Mouse (Mus musculus): Measurements from ENCODE around the gene Tex9. TPM values are rescaled to one million over a fixed set of nuclear protein-coding genes. Genes with fewer than 3 reads are reported as not detected.

Tex9 gene
- polyA plus RNA-seq, 1 experiment = 0.85 TPM

GRCm38 (mm10) chr9:72425300-72425850 is 66.6 kb downstream of the Tex9 start:
- Histone ChIP-seq H3K27ac (ENCODE audit: insufficient read depth, low read depth, low read length) (no peak overlapping the region), H3K4me3 (ENCODE audit: low read depth, low read length) (no peak overlapping the region), H3K36me3 (ENCODE audit: control insufficient read depth, insufficient read depth, low read length) (no peaks in the 10 kb centered on the region), H3K4me1 (ENCODE audit: control insufficient read depth, insufficient read depth, insufficient read length, low read length) (no peaks in the 10 kb centered on the region; the same call in 1 of the 2 replicates), H3K27me3 (ENCODE audit: control insufficient read depth, insufficient read depth, low read length) (no peaks in the 10 kb centered on the region)
- TF ChIP-seq POLR2A (IDR thresholded peaks at IDR 0.05; ENCODE audit: low read depth, low read length) = no peak
- no peak for TF ChIP-seq CTCF (IDR thresholded peaks at IDR 0.05; ENCODE audit: extremely low read depth, insufficient read length, insufficient replicate concordance, low read depth, low read length)
- 67% methylated on average over 11 of the region's 11 CpGs for WGBS

GRCm38 (mm10) chr9:72422753-72423152 is 69.3 kb downstream of the Tex9 start:
- TF ChIP-seq POLR2A (IDR thresholded peaks at IDR 0.05; ENCODE audit: low read depth, low read length) (no peak), CTCF (IDR thresholded peaks at IDR 0.05; ENCODE audit: extremely low read depth, insufficient read length, insufficient replicate concordance, low read depth, low read length) (no peak)
- Histone ChIP-seq H3K4me3 (ENCODE audit: low read depth, low read length) (no peak overlapping the region), H3K4me1 (ENCODE audit: control insufficient read depth, insufficient read depth, insufficient read length, low read length) (no peaks in the 10 kb centered on the region; the same call in 1 of the 2 replicates), H3K27ac (ENCODE audit: insufficient read depth, low read depth, low read length) (no peak overlapping the region), H3K27me3 (ENCODE audit: control insufficient read depth, insufficient read depth, low read length) (no peaks in the 10 kb centered on the region), H3K36me3 (ENCODE audit: control insufficient read depth, insufficient read depth, low read length) (no peaks in the 10 kb centered on the region)
- 92% methylated on average over 2 of the region's 2 CpGs for WGBS

- Histone ChIP-seq H3K4me3 (ENCODE audit: low read depth, low read length) (no peak overlapping the region), H3K4me1 (ENCODE audit: control insufficient read depth, insufficient read depth, insufficient read length, low read length) (no peaks in the 10 kb centered on the region; the same call in 1 of the 2 replicates), H3K27ac (ENCODE audit: insufficient read depth, low read depth, low read length) (no peak overlapping the region), H3K36me3 (ENCODE audit: control insufficient read depth, insufficient read depth, low read length) (no peaks in the 10 kb centered on the region), H3K27me3 (ENCODE audit: control insufficient read depth, insufficient read depth, low read length) (no peaks in the 10 kb centered on the region)
- TF ChIP-seq CTCF (IDR thresholded peaks at IDR 0.05; ENCODE audit: extremely low read depth, insufficient read length, insufficient replicate concordance, low read depth, low read length) (no peak), POLR2A (IDR thresholded peaks at IDR 0.05; ENCODE audit: low read depth, low read length) (no peak)
- 72% methylated on average over 11 of the region's 11 CpGs for WGBS
Observed at GRCm38 (mm10) chr9:72422284-72422683, 69.7 kb downstream of the Tex9 start.

- Histone ChIP-seq H3K36me3 (ENCODE audit: control insufficient read depth, insufficient read depth, low read length) (no peaks in the 10 kb centered on the region), H3K4me3 (ENCODE audit: low read depth, low read length) (no peak overlapping the region), H3K4me1 (ENCODE audit: control insufficient read depth, insufficient read depth, insufficient read length, low read length) (no peaks in the 10 kb centered on the region; the same call in 1 of the 2 replicates), H3K27ac (ENCODE audit: insufficient read depth, low read depth, low read length) (no peak overlapping the region), H3K27me3 (ENCODE audit: control insufficient read depth, insufficient read depth, low read length) (no peaks in the 10 kb centered on the region)
- WGBS = 40% methylated on average over 3 of the region's 3 CpGs
- TF ChIP-seq POLR2A (IDR thresholded peaks at IDR 0.05; ENCODE audit: low read depth, low read length) (no peak), CTCF (IDR thresholded peaks at IDR 0.05; ENCODE audit: extremely low read depth, insufficient read length, insufficient replicate concordance, low read depth, low read length) (no peak)
Observed at GRCm38 (mm10) chr9:72420490-72420889, 71.5 kb downstream of the Tex9 start.

GRCm38 (mm10) chr9:72418443-72418842 is 73.6 kb downstream of the Tex9 start:
- TF ChIP-seq POLR2A (IDR thresholded peaks at IDR 0.05; ENCODE audit: low read depth, low read length) (no peak), CTCF (IDR thresholded peaks at IDR 0.05; ENCODE audit: extremely low read depth, insufficient read length, insufficient replicate concordance, low read depth, low read length) (no peak)
- Histone ChIP-seq H3K27me3 (ENCODE audit: control insufficient read depth, insufficient read depth, low read length) (no peaks in the 10 kb centered on the region), H3K36me3 (ENCODE audit: control insufficient read depth, insufficient read depth, low read length) (no peaks in the 10 kb centered on the region), H3K4me3 (ENCODE audit: low read depth, low read length) (no peak overlapping the region), H3K27ac (ENCODE audit: insufficient read depth, low read depth, low read length) (no peak overlapping the region), H3K4me1 (ENCODE audit: control insufficient read depth, insufficient read depth, insufficient read length, low read length) (no peaks in the 10 kb centered on the region; the same call in 1 of the 2 replicates)
- 87% methylated on average over 3 of the region's 3 CpGs for WGBS

- TF ChIP-seq POLR2A (IDR thresholded peaks at IDR 0.05; ENCODE audit: low read depth, low read length) (no peak), CTCF (IDR thresholded peaks at IDR 0.05; ENCODE audit: extremely low read depth, insufficient read length, insufficient replicate concordance, low read depth, low read length) (no peak)
- Histone ChIP-seq H3K27me3 (ENCODE audit: control insufficient read depth, insufficient read depth, low read length) (no peaks in the 10 kb centered on the region), H3K4me1 (ENCODE audit: control insufficient read depth, insufficient read depth, insufficient read length, low read length) (no peaks in the 10 kb centered on the region; the same call in 1 of the 2 replicates), H3K27ac (ENCODE audit: insufficient read depth, low read depth, low read length) (no peak overlapping the region), H3K4me3 (ENCODE audit: low read depth, low read length) (no peak overlapping the region), H3K36me3 (ENCODE audit: control insufficient read depth, insufficient read depth, low read length) (no peaks in the 10 kb centered on the region)
- 92% methylated on average over 2 of the region's 2 CpGs for WGBS
Observed at GRCm38 (mm10) chr9:72411746-72412145, 80.3 kb downstream of the Tex9 start.

GRCm38 (mm10) chr9:72409381-72410225 is 82.4 kb downstream of the Tex9 start:
- Histone ChIP-seq H3K4me1 (ENCODE audit: control insufficient read depth, insufficient read depth, insufficient read length, low read length) (no peaks in the 10 kb centered on the region; the same call in 1 of the 2 replicates), H3K4me3 (ENCODE audit: low read depth, low read length) (no peak overlapping the region), H3K27ac (ENCODE audit: insufficient read depth, low read depth, low read length) (no peak overlapping the region), H3K36me3 (ENCODE audit: control insufficient read depth, insufficient read depth, low read length) (no peaks in the 10 kb centered on the region), H3K27me3 (ENCODE audit: control insufficient read depth, insufficient read depth, low read length) (no peaks in the 10 kb centered on the region)
- TF ChIP-seq POLR2A (IDR thresholded peaks at IDR 0.05; ENCODE audit: low read depth, low read length) = no peak
- TF ChIP-seq CTCF (IDR thresholded peaks at IDR 0.05; ENCODE audit: extremely low read depth, insufficient read length, insufficient replicate concordance, low read depth, low read length) = no peak
- 51% methylated on average over 15 of the region's 15 CpGs for WGBS
